Mouse (Mus musculus) liver, postnatal 0 days (tissue): ENCODE measurements around the gene Ing2.

Source experiments
- CTCF ChIP-seq: sonication (generic); IDR thresholded peaks from 2 replicates; pipeline ENCODE4 v1.5.1; 2016; ENCODE audit warnings: antibody characterized with exemption, low read depth
- EP300 ChIP-seq: IDR thresholded peaks from 2 replicates; pipeline ENCODE4 v1.6.1; 2016; ENCODE audit warnings: antibody characterized with exemption, low read depth, mild to moderate bottlenecking

GRCm38 (mm10) chr8:47683994-47684393 is 8.6 kb upstream of the Ing2 start:
- TF ChIP-seq CTCF (no peak), EP300 (no peak)
